Mouse (Mus musculus) MEL (cell line): ENCODE measurements around the gene Adat2. TPM values are rescaled to one million over a fixed set of nuclear protein-coding genes. Genes with fewer than 3 reads are reported as not detected.

Experiments
- DNase-seq: peaks from one replicate; pipeline ENCODE4 v3.0.0; 2011; ENCODE audit warnings: low read depth, low spot score
- H3K27ac ChIP-seq: 2 replicates; pipeline ENCODE4 v1.5.1; 2012; ENCODE audit warnings: low read depth, mild to moderate bottlenecking, control low read depth, low read length, moderate library complexity; ENCODE audit not compliant: control insufficient read depth
- H3K27me3 ChIP-seq, 2 experiments: fragments of 150-350 bp in 1 of 2; sonication (generic) in 1 of 2; 2 replicates each; pipeline ENCODE4 v1.6.1; 2012; ENCODE audit warnings: low read length in 2 of 2, mild to moderate bottlenecking in 2 of 2, improper control_type of control experiment in 1 of 2, moderate library complexity in 1 of 2; ENCODE audit not compliant: insufficient read depth in 2 of 2, control insufficient read depth in 1 of 2
- H3K36me3 ChIP-seq, 2 experiments: 2 replicates each; pipeline ENCODE4 v1.6.1; 2012 to 2014; ENCODE audit warnings: low read length in 2 of 2, improper control_type of control experiment in 1 of 2, inconsistent platforms in 1 of 2, mild to moderate bottlenecking in 1 of 2; ENCODE audit not compliant: insufficient read depth in 2 of 2, control insufficient read depth in 1 of 2
- H3K4me1 ChIP-seq, 2 experiments: fragments of 150-350 bp in 1 of 2; sonication (generic) in 1 of 2; 2 replicates each; pipeline ENCODE4 v1.6.1; 2012; ENCODE audit warnings: low read length in 2 of 2, improper control_type of control experiment in 1 of 2, mild to moderate bottlenecking in 1 of 2; ENCODE audit not compliant: insufficient read depth in 2 of 2, control insufficient read depth in 1 of 2
- H3K4me3 ChIP-seq, 2 experiments: fragments of 150-350 bp in 1 of 2; sonication (generic) in 1 of 2; 2 replicates each; pipeline ENCODE4 v1.5.1; 2012; ENCODE audit warnings: low read depth in 2 of 2, low read length in 2 of 2, mild to moderate bottlenecking in 2 of 2, moderate library complexity in 2 of 2, control low read depth in 1 of 2, improper control_type of control experiment in 1 of 2; ENCODE audit not compliant: control insufficient read depth in 1 of 2, insufficient read depth in 1 of 2
- H3K79me2 ChIP-seq: 2 replicates; pipeline ENCODE4 v1.6.1; 2012; ENCODE audit warnings: mild to moderate bottlenecking, low read length, moderate library complexity; ENCODE audit not compliant: control insufficient read depth, poor library complexity, insufficient read depth
- H3K9ac ChIP-seq: 2 replicates; pipeline ENCODE4 v1.6.1; 2012; ENCODE audit warnings: low read depth, mild to moderate bottlenecking, control low read depth, low read length, moderate library complexity; ENCODE audit not compliant: control insufficient read depth, poor library complexity, severe bottlenecking
- H3K9me3 ChIP-seq: fragments of 150-350 bp; sonication (generic); replicated peaks from 2 replicates; pipeline ENCODE4 v1.6.1; 2012; ENCODE audit warnings: mild to moderate bottlenecking, low read length, improper control_type of control experiment, moderate library complexity; ENCODE audit not compliant: insufficient read depth
- CHD1 ChIP-seq: IDR thresholded peaks from 2 replicates; pipeline ENCODE4 v1.6.1; 2012; ENCODE audit warnings: low read depth, mild to moderate bottlenecking, inconsistent platforms, low read length, improper control_type of control experiment
- ETS1 ChIP-seq: IDR thresholded peaks from 2 replicates; pipeline ENCODE4 v1.6.1; 2012; ENCODE audit warnings: low read depth, mild to moderate bottlenecking, inconsistent platforms, low read length, improper control_type of control experiment, moderate library complexity
- GABPA ChIP-seq: IDR thresholded peaks from 2 replicates; pipeline ENCODE4 v1.6.1; 2012; ENCODE audit warnings: low read depth, mild to moderate bottlenecking, inconsistent platforms, low read length, improper control_type of control experiment, moderate library complexity
- JUND ChIP-seq: IDR thresholded peaks from 2 replicates; pipeline ENCODE4 v1.6.1; 2011; ENCODE audit warnings: low read depth, mild to moderate bottlenecking, improper control_type of control experiment, low read length
- KAT2A ChIP-seq: conservative IDR thresholded peaks from 2 replicates; pipeline ENCODE4 v1.6.1; 2012; ENCODE audit warnings: low read depth, low read length, improper control_type of control experiment, inconsistent platforms
- MEF2A ChIP-seq: IDR thresholded peaks from 2 replicates; pipeline ENCODE4 v1.6.1; 2014; ENCODE audit warnings: low read depth, mild to moderate bottlenecking, inconsistent platforms, low read length, improper control_type of control experiment; ENCODE audit not compliant: poor library complexity, insufficient replicate concordance, severe bottlenecking; ENCODE audit errors: extremely low read depth
- MYC ChIP-seq: IDR thresholded peaks from 2 replicates; pipeline ENCODE4 v1.6.1; 2011; ENCODE audit warnings: low read depth, mild to moderate bottlenecking, low read length, improper control_type of control experiment, moderate library complexity
- NELFE ChIP-seq: IDR thresholded peaks from 2 replicates; pipeline ENCODE4 v1.6.1; 2011; ENCODE audit warnings: low read depth, low read length, improper control_type of control experiment
- NRF1 ChIP-seq: IDR thresholded peaks from 2 replicates; pipeline ENCODE4 v1.6.1; 2014; ENCODE audit warnings: low read depth, mild to moderate bottlenecking, inconsistent platforms, low read length, improper control_type of control experiment, moderate library complexity; ENCODE audit not compliant: poor library complexity, insufficient read depth, severe bottlenecking
- POLR2A ChIP-seq, 2 experiments: IDR thresholded peaks; 2 replicates each; pipeline ENCODE4 v1.6.1; 2011 to 2012; ENCODE audit warnings: low read length in 2 of 2, mild to moderate bottlenecking in 2 of 2, control low read depth in 1 of 2, improper control_type of control experiment in 1 of 2, low read depth in 1 of 2, moderate library complexity in 1 of 2; ENCODE audit not compliant: control insufficient read depth in 1 of 2, insufficient read depth in 1 of 2, poor library complexity in 1 of 2
- POLR2AphosphoS2 ChIP-seq: IDR thresholded peaks from 2 replicates; pipeline ENCODE4 v1.6.1; 2011; ENCODE audit warnings: low read length, improper control_type of control experiment
- POLR2AphosphoS5 ChIP-seq: IDR thresholded peaks from 2 replicates; pipeline ENCODE4 v1.6.1; 2012; ENCODE audit warnings: low read depth, borderline replicate concordance, mild to moderate bottlenecking, inconsistent platforms, low read length, moderate library complexity, mixed read lengths
- RAD21 ChIP-seq: IDR thresholded peaks from 2 replicates; pipeline ENCODE4 v1.6.1; 2011; ENCODE audit warnings: mild to moderate bottlenecking, low read depth, low read length, improper control_type of control experiment
- TAL1 ChIP-seq: IDR thresholded peaks from 2 replicates; pipeline ENCODE4 v1.6.1; 2012; ENCODE audit warnings: mild to moderate bottlenecking, inconsistent platforms, low read length, moderate library complexity, mixed read lengths
- TCF12 ChIP-seq: IDR thresholded peaks from 2 replicates; pipeline ENCODE4 v1.6.1; 2014; ENCODE audit warnings: low read depth, mild to moderate bottlenecking, inconsistent platforms, low read length, improper control_type of control experiment, moderate library complexity
- UBTF ChIP-seq: IDR thresholded peaks from 2 replicates; pipeline ENCODE4 v1.6.1; 2012; ENCODE audit warnings: low read depth, mild to moderate bottlenecking, inconsistent platforms, low read length, improper control_type of control experiment, moderate library complexity, borderline replicate concordance; ENCODE audit not compliant: insufficient read depth
- USF1 ChIP-seq: IDR thresholded peaks from 2 replicates; pipeline ENCODE4 v1.6.1; 2014; ENCODE audit warnings: low read depth, mild to moderate bottlenecking, inconsistent platforms, low read length, improper control_type of control experiment, moderate library complexity
- USF2 ChIP-seq, 2 experiments: IDR thresholded peaks; 2 replicates each; pipeline ENCODE4 v1.6.1; 2011 to 2012; ENCODE audit warnings: improper control_type of control experiment in 2 of 2, low read length in 2 of 2, borderline replicate concordance in 1 of 2, inconsistent platforms in 1 of 2, low read depth in 1 of 2, mild to moderate bottlenecking in 1 of 2; ENCODE audit not compliant: insufficient read depth in 1 of 2
- ZC3H11A ChIP-seq: IDR thresholded peaks from 2 replicates; pipeline ENCODE4 v1.6.1; 2012; ENCODE audit warnings: low read depth, mild to moderate bottlenecking, inconsistent platforms, low read length, improper control_type of control experiment
- ZKSCAN1 ChIP-seq: IDR thresholded peaks from 2 replicates; pipeline ENCODE4 v1.6.1; 2012; ENCODE audit warnings: low read depth, mild to moderate bottlenecking, inconsistent platforms, low read length, improper control_type of control experiment, moderate library complexity
- ZNF384 ChIP-seq: IDR thresholded peaks from 2 replicates; pipeline ENCODE4 v1.6.1; 2012; ENCODE audit warnings: low read depth, mild to moderate bottlenecking, inconsistent platforms, low read length, improper control_type of control experiment
- polyA plus RNA-seq, 2 experiments: library from polyadenylated mRNA; stranded (reverse) in 1 of 2; unstranded in 1 of 2; fragments of >175 nt in 1 of 2; fragments of >200 nt in 1 of 2; gene quantifications; 2 replicates each; pipeline versions ENCODE4 v1.2.1 to v1.2.4; 2012; ENCODE audit warnings: low replicate concordance in 2 of 2, low read depth in 1 of 2; ENCODE audit not compliant: insufficient read length in 2 of 2, insufficient read depth in 1 of 2, missing spikeins in 1 of 2
- total RNA-seq: library from RNA; depleted of rRNA; stranded (reverse); fragments of 300-350 nt; gene quantifications from 2 replicates; pipeline ENCODE4 v1.2.3, GENCODE M21; 2012

Adat2 gene
- total and polyA plus RNA-seq, 3 experiments = 14.7 to 21.3 TPM; not detected in 1

GRCm38 (mm10) chr10:13596073-13596472, 43.4 kb downstream of the Adat2 start:
- Histone ChIP-seq H3K4me3 (no peak overlapping the region), H3K9ac (no peak overlapping the region)

DNA sequence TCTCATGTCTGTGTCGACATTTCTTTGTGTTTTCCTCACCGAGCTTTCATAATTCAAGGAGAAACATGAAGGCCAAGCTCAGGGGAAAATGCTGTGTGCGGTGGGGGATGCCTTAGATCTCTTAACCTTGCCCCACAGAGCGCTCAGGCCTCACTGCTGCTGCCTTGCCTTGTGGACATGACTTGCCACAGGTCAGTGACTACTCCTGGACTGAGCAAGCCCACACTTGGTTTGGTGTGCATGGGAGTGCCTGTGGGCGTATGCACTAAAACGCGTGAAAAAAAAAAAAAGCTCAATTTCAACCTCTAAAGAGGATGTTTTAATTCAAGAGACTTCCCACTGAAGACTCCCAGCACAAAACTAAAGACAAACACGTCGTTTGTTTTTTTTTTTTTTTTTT, 44.2 kb downstream of the Adat2 start:
- Histone ChIP-seq H3K9me3 (no peaks in the 10 kb centered on the region), H3K4me3 (no peak overlapping the region), H3K4me1 (no peaks in the 10 kb centered on the region), H3K27ac (no peak overlapping the region)
- no peak for TF ChIP-seq POLR2AphosphoS2
- TF ChIP-seq KAT2A = no peak
- no peak for TF ChIP-seq ZKSCAN1
- TF ChIP-seq NELFE = no peak
- TF ChIP-seq POLR2AphosphoS5 = no peak
- TF ChIP-seq ETS1 = no peak
- TF ChIP-seq, all 39 proteins: peak for 0
- H3K9ac ChIP-seq = no peak overlapping the region
- no peaks in the 10 kb centered on the region for H3K27me3 ChIP-seq
- no peaks in the 10 kb centered on the region for H3K36me3 ChIP-seq
- no peak for DNase-seq
- H3K79me2 ChIP-seq = no peaks in the 10 kb centered on the region

More at GRCm38 (mm10) chr10:13596073-13596472, 43.4 kb downstream of the Adat2 start:
- H3K27me3 ChIP-seq = no peaks in the 10 kb centered on the region
- DNase-seq = no peak
- TF ChIP-seq ZNF384 = no peak
- TF ChIP-seq ZKSCAN1 = no peak
- TF ChIP-seq GABPA = no peak
- TF ChIP-seq MEF2A = no peak
- no peak for TF ChIP-seq USF2 (IDR thresholded peaks at IDR 0.05; ENCODE audit: borderline replicate concordance in 1 of 2, insufficient read depth in 1 of 2, low read depth in 1 of 2, low read length in 2 of 2)
- no peak for TF ChIP-seq NRF1
- TF ChIP-seq CHD1 = no peak
- TF ChIP-seq POLR2A (IDR thresholded peaks at IDR 0.05; ENCODE audit: control insufficient read depth in 1 of 2, insufficient read depth in 1 of 2, low read depth in 1 of 2, low read length in 2 of 2, poor library complexity in 1 of 2) = no peak
- no peak for TF ChIP-seq MYC
- no peak for TF ChIP-seq ZC3H11A
- TF ChIP-seq USF1 = no peak
- no peak for TF ChIP-seq TCF12
- no peak for TF ChIP-seq JUND
- no peak for TF ChIP-seq KAT2A
- no peak for TF ChIP-seq RAD21
- no peak for TF ChIP-seq TAL1
- TF ChIP-seq UBTF = no peak
- TF ChIP-seq, all 39 proteins: peak for 0
- H3K36me3 ChIP-seq = no peaks in the 10 kb centered on the region
- no peaks in the 10 kb centered on the region for H3K79me2 ChIP-seq
- H3K9me3 ChIP-seq = no peaks in the 10 kb centered on the region
- no peaks in the 10 kb centered on the region for H3K4me1 ChIP-seq
- no peak overlapping the region for H3K27ac ChIP-seq
